Mouse (Mus musculus): ENCODE data around the gene Hoxd3.

DNA sequence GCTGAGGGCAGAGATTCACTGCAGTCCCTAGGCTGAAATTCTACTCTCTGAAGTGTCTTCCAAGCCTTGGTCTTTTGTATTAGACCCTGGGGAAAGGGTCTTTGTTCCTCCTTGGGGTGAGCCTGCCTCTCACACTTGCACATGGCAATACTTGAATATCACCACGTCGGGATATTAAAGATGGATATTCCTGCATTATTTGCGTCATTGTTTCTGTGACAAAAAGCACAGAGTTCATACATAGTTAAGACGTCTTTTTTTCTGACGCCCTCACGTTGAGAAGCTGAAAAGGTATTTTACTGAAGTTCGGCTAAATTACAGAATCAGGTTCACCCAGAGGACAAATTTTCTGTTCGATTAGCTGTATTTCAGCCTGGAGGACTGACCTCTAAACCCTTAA is 18.6 kb downstream of the Hoxd3 start:
- TF ChIP-seq ZNF384 (IDR thresholded peaks at IDR 0.05; ENCODE audit: low read depth, low read length) (no peak), CHD2 (IDR thresholded peaks at IDR 0.05; ENCODE audit: low read depth, low read length) (no peak), HCFC1 (IDR thresholded peaks at IDR 0.05; ENCODE audit: borderline replicate concordance, insufficient read depth, low read length) (no peak)

All from ES-E14 (cell line).